Mouse (Mus musculus) layer of hippocampus, adult 2 months (tissue): ENCODE results near the gene Cyb561a3. TPM values are rescaled to one million over a fixed set of nuclear protein-coding genes. Genes with fewer than 3 reads are reported as not detected.

Source experiments
- DNase-seq, 2 experiments: peaks; one replicate each; pipeline ENCODE4 v3.0.0; 2022; ENCODE audit warnings: low spot score in 2 of 2
- H3K27ac ChIP-seq: fragments of 200-600 bp; 2 replicates; pipeline ENCODE4 v1.8.1; 2022
- H3K4me3 ChIP-seq: fragments of 200-600 bp; 2 replicates; pipeline ENCODE4 v1.8.1; 2022; ENCODE audit warnings: mild to moderate bottlenecking
- CTCF ChIP-seq: fragments of 200-600 bp; conservative IDR thresholded peaks from 2 replicates; pipeline ENCODE4 v1.8.1; 2022; ENCODE audit warnings: antibody characterized with exemption, mild to moderate bottlenecking, moderate library complexity
- total RNA-seq, 2 experiments: library from RNA; stranded (reverse); gene quantifications; 2 replicates each; pipeline ENCODE4 v1.2.3; 2021

Cyb561a3 gene
- total RNA-seq, 2 experiments from 2014 or later = 9.1 to 11.1 TPM

GRCm38 (mm10) chr19:10569627-10570026 lies 7.3 kb upstream of the Cyb561a3 start:
- no peak overlapping the region for H3K4me3 ChIP-seq
- no peak overlapping the region for H3K27ac ChIP-seq
- no peak for TF ChIP-seq CTCF
- DNase-seq = no peak

GRCm38 (mm10) chr19:10580102-10580501 lies 3.1 kb downstream of the Cyb561a3 start:
- TF ChIP-seq CTCF = no peak
- Histone ChIP-seq H3K4me3 (no peak overlapping the region), H3K27ac (no peak overlapping the region)
- no peak for DNase-seq

- no peak overlapping the region for H3K27ac ChIP-seq
- H3K4me3 ChIP-seq = no peak overlapping the region
- no peak for DNase-seq
- TF ChIP-seq CTCF = no peak
These were observed 3.8 kb downstream of the Cyb561a3 start for GRCm38 (mm10) chr19:10580761-10581160.

DNA sequence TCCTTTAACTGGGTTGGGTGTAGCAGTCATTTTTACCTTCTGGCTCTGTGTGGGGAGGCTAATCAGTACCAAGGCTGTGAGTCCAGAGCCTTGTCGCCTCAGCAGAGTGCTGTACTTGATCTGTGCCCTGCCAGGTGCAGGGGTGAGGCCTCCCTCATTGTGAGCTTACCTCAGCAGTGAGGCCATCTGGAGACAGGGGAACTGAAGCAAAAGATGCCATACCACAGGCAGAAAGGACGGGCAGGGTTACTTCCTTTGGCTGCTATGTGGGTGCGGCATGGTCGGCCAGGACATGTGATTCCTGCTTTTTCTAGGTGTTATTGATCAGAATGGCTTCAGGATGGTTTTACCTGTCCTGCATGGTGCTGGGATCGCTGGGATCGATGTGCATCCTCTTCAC lies 5.0 kb downstream of the Cyb561a3 start:
- DNase-seq = no peak
- Histone ChIP-seq H3K27ac (no peak overlapping the region), H3K4me3 (no peak overlapping the region)
- TF ChIP-seq CTCF = no peak

GRCm38 (mm10) chr19:10583550-10584146 lies 6.7 kb downstream of the Cyb561a3 start:
- no peak for TF ChIP-seq CTCF
- Histone ChIP-seq H3K4me3 (no peak overlapping the region), H3K27ac (no peak overlapping the region)
- peak in 1 of 2 experiments; percentile 18 for DNase-seq

DNA sequence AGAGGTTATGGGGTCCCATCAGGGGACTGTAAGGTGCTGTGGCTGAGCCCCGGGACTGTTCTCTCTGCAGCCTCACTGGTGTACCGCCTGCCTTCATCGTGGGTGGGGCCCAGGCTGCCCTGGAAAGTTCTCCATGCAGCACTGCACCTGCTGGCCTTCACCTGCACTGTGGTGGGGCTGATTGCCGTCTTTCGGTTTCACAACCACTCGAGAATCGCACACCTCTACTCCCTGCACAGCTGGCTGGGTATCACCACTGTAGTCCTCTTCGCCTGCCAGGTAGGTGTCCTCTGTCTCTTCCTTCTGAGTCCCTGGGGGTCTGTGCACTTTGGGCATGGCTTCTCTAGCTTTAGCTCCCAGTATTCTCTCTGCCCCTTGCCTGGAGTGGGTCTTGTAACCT lies 8.1 kb downstream of the Cyb561a3 start:
- no peak overlapping the region for H3K27ac ChIP-seq
- TF ChIP-seq CTCF = no peak
- no peak for DNase-seq
- H3K4me3 ChIP-seq = no peak overlapping the region

GRCm38 (mm10) chr19:10587231-10587630 lies 10.3 kb downstream of the Cyb561a3 start:
- no peak for TF ChIP-seq CTCF
- DNase-seq = no peak
- Histone ChIP-seq H3K4me3 (no peak overlapping the region), H3K27ac (no peak overlapping the region)

DNA sequence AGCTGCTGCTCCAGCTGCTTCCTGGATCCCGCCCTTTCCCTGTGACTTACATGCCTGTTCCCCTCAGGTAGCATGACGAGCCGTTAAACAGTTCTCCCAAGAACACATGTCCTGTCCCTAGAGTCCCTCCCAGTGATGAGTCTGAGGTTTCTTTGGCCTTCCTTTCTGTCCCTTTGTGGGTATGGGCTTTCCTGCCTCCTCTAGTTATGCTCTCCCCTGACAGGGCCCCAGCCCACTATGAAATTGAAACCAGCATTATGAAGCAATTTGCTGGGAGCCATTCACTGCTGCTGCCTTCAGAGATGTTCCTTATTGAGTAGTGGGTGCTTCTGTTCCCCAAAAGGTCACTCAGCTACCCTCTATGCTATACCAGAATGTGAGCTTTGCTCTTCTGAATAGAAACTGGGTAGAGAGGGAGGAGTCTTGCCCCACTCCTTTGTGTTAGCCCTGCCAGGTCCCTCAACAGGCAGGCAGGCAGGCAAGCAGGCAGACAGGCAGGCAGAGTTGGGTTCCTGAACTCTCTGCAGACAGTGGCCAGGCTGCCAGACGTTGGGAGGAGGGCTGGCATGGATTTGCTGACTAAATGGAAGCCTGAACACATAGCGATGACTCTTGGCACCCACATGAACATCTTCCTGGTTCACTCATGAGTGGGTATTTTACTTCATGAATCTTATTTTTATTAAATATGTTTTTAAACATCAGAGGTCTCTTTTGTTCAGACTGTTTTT lies 12.3 kb downstream of the Cyb561a3 start:
- Histone ChIP-seq H3K4me3 (no peak overlapping the region), H3K27ac (no peak overlapping the region)
- TF ChIP-seq CTCF = no peak
- no peak for DNase-seq

DNA sequence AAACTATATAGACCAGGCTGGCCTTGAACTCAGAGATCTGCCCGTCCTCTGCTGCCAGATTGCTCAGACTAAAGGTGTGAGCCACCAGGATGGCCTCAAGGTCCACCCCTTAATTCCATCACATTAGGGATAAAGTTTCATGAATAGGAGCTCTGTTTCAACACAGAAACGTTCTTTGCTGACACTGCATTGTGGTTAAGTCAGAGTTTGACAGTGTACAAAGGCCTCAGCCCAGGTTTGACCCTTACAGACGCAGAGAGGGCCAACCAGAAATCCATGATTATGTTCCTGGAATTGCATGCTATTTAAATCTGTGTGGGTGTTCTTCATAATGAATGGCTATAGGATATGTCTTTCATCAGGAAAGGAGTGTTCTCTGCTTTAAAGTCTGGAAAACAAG lies 13.3 kb downstream of the Cyb561a3 start:
- H3K27ac ChIP-seq = no peak overlapping the region
- H3K4me3 ChIP-seq = no peak overlapping the region
- TF ChIP-seq CTCF = no peak
- DNase-seq = no peak

GRCm38 (mm10) chr19:10591659-10592377 lies 14.8 kb downstream of the Cyb561a3 start:
- no peak overlapping the region for H3K27ac ChIP-seq
- TF ChIP-seq CTCF = no peak
- no peak overlapping the region for H3K4me3 ChIP-seq
- DNase-seq = no peak

DNA sequence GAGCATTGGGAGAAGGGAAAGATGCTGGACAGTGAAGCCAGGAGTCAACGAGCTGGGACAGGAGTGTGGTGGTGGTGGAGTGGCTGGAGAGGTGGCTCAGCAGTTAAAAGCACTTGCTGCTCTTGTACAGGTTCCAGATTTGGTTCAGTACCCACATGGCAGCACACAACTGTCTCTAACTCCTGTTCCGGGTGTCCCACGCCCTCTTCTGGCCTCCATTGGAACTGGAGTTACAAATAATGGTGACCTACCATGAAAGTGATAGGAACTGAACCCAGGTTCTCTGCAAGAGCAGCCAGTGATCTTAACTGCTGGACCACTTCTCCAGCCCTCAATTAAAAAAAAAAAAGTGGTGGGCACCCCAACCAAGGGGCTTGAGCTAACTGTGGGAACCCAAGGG lies 21.2 kb downstream of the Cyb561a3 start:
- no peak overlapping the region for H3K4me3 ChIP-seq
- peak; percentile 58 for TF ChIP-seq CTCF
- no peak for DNase-seq
- no peak overlapping the region for H3K27ac ChIP-seq

- DNase-seq = no peak
- TF ChIP-seq CTCF = no peak
- H3K27ac ChIP-seq = no peak overlapping the region
These were observed 22.7 kb downstream of the Cyb561a3 start for GRCm38 (mm10) chr19:10599648-10600047.

DNA sequence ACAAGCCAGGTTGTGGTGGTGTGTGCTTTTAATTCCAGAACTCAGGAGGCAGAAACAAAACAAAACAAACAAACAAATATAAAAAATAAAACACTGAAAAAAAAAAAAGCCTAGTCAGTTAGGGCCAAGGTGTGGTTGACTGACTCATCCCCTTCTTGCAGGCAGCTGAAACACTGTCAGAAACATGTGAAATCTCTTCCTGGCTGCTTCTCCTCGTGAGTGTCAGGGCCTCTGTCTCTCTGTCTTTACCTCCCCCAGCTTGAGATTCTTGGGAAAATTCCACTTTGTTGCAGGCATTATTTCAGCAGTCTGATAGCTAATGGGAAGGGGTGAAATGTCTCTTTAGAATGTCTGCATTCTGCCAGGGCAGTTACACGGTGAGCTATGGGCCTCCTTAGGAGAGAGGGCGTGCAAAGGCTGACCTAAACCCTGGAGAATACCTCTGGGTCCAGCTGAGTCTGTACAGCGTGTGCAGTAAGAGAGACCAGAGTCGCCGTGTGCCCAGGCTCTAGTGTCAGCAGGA lies 25.3 kb downstream of the Cyb561a3 start:
- DNase-seq = no peak
- Histone ChIP-seq H3K27ac (peak overlapping the region; percentile 85), H3K4me3 (peak overlapping the region; percentile 46)
- TF ChIP-seq CTCF = no peak

More at GRCm38 (mm10) chr19:10599648-10600047, 22.7 kb downstream of the Cyb561a3 start:
- H3K4me3 ChIP-seq = no peak overlapping the region
